Mouse (Mus musculus) E14TG2a.4 (cell line): ENCODE data around the gene Shisa2.
"Not testable (repeated sequence)": the region's sequence is repeated elsewhere in the genome, so short reads cannot be mapped to it uniquely, and the experiment has no call there.

Source experiments
- H3K27me3 ChIP-seq: 2 replicates; pipeline ENCODE4 v1.6.1; 2014; ENCODE audit warnings: low read length, control low read depth; ENCODE audit not compliant: insufficient read depth
- H3K36me3 ChIP-seq: 2 replicates; pipeline ENCODE4 v1.6.1; 2014; ENCODE audit warnings: low read length, control low read depth; ENCODE audit not compliant: insufficient read depth
- H3K4me1 ChIP-seq: replicated peaks from 2 replicates; pipeline ENCODE4 v1.6.1; 2014; ENCODE audit warnings: low read depth, low read length, control low read depth
- H3K4me3 ChIP-seq: replicated peaks from 2 replicates; pipeline ENCODE4 v1.5.1; 2014; ENCODE audit warnings: mild to moderate bottlenecking, low read length
- H3K9me3 ChIP-seq: 2 replicates; pipeline ENCODE4 v1.6.1; 2014; ENCODE audit warnings: low read length, control low read depth
- CTCF ChIP-seq: conservative IDR thresholded peaks from 2 replicates; pipeline ENCODE4 v1.5.1; 2014; ENCODE audit warnings: low read length
- NANOG ChIP-seq: IDR thresholded peaks from 2 replicates; pipeline ENCODE4 v1.6.1; 2014; ENCODE audit warnings: borderline replicate concordance, low read length, mixed read lengths
- POU5F1 ChIP-seq: IDR thresholded peaks from 2 replicates; pipeline ENCODE4 v1.6.1; 2014; ENCODE audit warnings: low read length, borderline replicate concordance

Gene Shisa2

GRCm38 (mm10) chr14:59604002-59604645 lies 21.0 kb upstream of the Shisa2 start:
- no peak overlapping the region for H3K4me3 ChIP-seq
- H3K9me3 ChIP-seq, result no peaks in the 10 kb centered on the region
- no peaks in the 10 kb centered on the region for H3K36me3 ChIP-seq
- H3K4me1 ChIP-seq, result peaks cover 11% of the 10 kb centered on the region; the same call in 1 of the 2 replicates
- no peaks in the 10 kb centered on the region for H3K27me3 ChIP-seq
- TF ChIP-seq NANOG, result no peak
- TF ChIP-seq CTCF, result peak; percentile 56
- no peak for TF ChIP-seq POU5F1

DNA sequence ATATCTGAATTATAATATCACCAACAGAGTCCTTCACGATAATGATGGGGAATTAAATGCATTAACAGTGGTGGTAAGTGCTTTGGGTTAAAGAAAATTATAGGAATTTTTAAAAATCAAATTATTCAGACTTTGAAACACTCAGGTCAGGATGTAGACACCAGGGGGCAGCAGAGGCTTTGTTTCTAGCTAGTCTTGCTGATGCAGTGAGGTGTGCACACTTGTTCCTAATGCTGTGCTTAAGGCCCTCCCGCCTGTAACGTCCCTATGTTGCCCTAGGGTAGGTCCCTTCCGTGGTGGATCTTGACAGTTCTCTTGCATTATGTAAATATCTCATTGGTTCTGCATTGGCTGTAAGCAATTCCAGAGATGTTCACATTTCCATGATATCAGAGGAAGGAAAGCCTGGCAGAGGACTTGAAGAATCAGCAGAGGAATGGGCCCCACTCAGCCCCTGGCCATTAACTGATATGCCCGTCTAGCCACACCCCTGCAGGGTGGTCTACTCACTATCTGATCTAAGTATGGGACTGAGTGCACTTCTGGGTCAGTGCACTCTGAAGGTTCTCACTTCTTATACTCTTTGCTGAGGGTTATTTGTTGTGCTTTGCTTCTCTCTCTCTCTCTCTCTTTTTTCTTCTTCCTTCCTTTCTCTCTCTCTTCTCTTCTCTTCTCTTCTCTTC lies 19.3 kb upstream of the Shisa2 start:
- H3K27me3 ChIP-seq, result no peaks in the 10 kb centered on the region
- TF ChIP-seq CTCF, result peak; percentile 51
- no peak for TF ChIP-seq NANOG
- no peak overlapping the region for H3K4me3 ChIP-seq

GRCm38 (mm10) chr14:59607021-59607420 lies 18.1 kb upstream of the Shisa2 start:
- peaks cover 17% of the 10 kb centered on the region; the same call in 1 of the 2 replicates for H3K4me1 ChIP-seq
- H3K36me3 ChIP-seq, result no peaks in the 10 kb centered on the region
- H3K9me3 ChIP-seq, result no peaks in the 10 kb centered on the region
- TF ChIP-seq NANOG (no peak), CTCF (no peak), POU5F1 (no peak)
- H3K4me3 ChIP-seq, result no peak overlapping the region
- no peaks in the 10 kb centered on the region for H3K27me3 ChIP-seq

More for the DNA sequence above, 19.3 kb upstream of the Shisa2 start:
- no peaks in the 10 kb centered on the region for H3K9me3 ChIP-seq
- H3K36me3 ChIP-seq, result no peaks in the 10 kb centered on the region
- peaks cover 17% of the 10 kb centered on the region; the same call in 1 of the 2 replicates for H3K4me1 ChIP-seq

DNA sequence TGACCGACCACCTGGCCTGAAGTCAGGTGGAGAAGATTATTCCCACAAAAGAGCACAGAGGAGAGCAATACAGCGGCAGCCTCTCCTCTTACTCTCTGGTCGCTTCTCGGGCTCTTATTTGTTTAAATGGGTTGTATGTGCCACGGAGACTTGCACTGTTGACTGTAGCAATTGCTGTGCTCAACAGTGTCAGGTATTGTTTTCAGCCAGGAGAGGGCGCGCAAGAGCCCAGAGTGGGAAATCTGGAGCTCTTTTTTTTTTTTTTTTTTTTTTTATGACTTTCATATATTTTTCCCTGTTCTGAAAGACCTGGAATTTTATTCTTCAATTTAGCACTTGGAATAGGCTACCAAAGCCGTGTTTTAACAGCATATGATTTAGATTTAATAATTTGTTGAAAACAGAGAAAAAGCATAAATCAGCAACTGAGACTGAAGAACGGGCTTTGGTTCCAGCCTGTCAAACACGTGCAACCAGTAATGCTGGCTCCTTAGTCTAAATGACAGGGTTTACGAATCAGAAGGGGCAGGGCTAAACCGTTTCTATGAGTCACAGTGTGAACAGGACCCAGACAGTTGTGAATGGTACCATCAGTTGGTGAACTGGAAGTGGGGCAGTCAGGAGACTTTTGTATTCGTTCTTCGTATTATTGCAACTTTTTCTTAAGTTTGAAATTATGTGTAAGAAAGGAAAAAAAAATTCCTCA lies 12.0 kb upstream of the Shisa2 start:
- Histone ChIP-seq H3K4me3 (no peak overlapping the region), H3K27me3 (no peaks in the 10 kb centered on the region), H3K36me3 (no peaks in the 10 kb centered on the region), H3K9me3 (no peaks in the 10 kb centered on the region), H3K4me1 (peaks cover 34% of the 10 kb centered on the region)
- TF ChIP-seq NANOG, result no peak
- TF ChIP-seq CTCF, result peak; percentile 71
- no peak for TF ChIP-seq POU5F1

DNA sequence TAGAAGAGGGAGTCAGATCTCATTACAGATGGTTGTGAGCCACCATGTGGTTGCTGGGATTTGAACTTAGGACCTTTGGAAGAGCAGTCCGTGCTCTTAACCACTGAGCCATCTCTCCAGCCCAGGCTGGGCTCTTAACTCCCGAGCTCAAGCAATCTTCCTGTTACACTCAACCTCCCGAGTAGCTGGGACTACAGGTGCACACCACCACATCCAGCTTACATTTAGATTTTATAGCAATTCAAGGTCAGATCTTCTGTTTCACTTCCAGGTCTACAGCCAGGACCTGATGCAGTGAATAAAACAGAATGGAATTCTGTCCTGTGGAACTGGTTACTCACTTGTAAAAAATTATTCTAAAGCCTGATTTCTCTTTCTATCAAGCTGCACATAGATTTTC lies 11.0 kb upstream of the Shisa2 start:
- not testable (repeated sequence) for H3K4me3 ChIP-seq, H3K9me3 ChIP-seq, H3K27me3 ChIP-seq, H3K36me3 ChIP-seq
- H3K4me1 ChIP-seq, result peaks cover 42% of the 10 kb centered on the region

- no peaks in the 10 kb centered on the region for H3K27me3 ChIP-seq
Measured at GRCm38 (mm10) chr14:59616802-59617201, 8.3 kb upstream of the Shisa2 start.

DNA sequence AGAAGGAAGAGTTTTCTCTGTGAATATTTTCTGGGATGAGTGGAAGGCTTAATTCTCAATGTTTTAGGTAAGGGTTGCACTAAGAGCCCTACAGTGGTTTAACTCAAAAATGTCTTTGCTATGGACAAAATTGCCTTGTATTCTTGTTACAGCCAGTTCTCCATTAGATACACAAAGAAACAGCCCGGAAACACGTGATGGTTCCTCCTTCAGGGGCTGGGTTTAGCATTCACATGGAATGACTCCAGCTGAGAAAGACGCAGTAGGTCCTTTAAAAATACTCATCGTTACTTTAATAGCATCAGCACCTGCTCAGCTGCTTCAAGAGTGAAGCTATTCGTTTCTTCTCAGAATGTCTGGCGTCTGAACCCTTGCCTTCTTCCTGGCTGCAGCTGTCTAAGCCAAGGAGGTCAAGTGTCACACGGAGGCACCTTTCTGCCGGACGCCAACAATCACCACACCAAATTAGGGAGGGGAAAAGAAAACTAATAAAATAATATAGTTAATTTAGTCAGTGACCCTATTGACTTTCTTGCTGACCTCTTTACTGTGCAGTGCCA lies 702 bp upstream of the Shisa2 start:
- H3K4me1 ChIP-seq, result peaks cover 63% of the 10 kb centered on the region
- H3K4me3 ChIP-seq, result peak overlapping the region; percentile 85
- H3K27me3 ChIP-seq, result peaks cover 21% of the 10 kb centered on the region
- no peak for TF ChIP-seq POU5F1
- peak; percentile 24; the same call in 1 of the 2 replicates for TF ChIP-seq NANOG
- H3K9me3 ChIP-seq, result no peaks in the 10 kb centered on the region
- H3K36me3 ChIP-seq, result peaks cover 5% of the 10 kb centered on the region

More at GRCm38 (mm10) chr14:59616802-59617201, 8.3 kb upstream of the Shisa2 start:
- Histone ChIP-seq H3K9me3 (no peaks in the 10 kb centered on the region), H3K36me3 (no peaks in the 10 kb centered on the region), H3K4me1 (peaks cover 45% of the 10 kb centered on the region), H3K4me3 (no peak overlapping the region)
- TF ChIP-seq CTCF (no peak), NANOG (no peak), POU5F1 (no peak)

DNA sequence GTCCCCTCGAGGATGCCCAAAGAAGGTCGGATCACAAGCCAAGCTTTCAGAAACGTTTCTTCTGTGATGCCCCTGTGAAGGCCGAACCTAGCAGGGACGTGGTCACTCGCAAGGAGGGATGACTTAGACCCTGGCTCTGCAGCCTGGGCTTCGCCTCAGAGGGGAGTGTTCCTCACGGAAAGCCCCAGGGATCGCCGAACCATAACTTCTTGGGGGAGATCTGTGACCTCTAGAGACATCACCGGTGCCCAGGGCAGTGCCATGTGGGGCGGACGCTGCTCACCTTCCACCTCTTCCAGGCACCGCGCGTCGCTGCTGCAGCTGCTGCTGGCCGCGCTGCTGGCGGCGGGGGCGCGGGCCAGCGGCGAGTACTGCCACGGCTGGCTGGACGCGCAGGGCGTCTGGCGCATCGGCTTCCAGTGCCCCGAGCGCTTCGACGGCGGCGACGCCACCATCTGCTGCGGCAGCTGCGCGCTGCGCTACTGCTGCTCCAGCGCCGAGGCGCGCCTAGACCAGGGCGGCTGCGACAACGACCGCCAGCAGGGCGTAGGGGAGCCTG lies 777 bp downstream of the Shisa2 start:
- H3K27me3 ChIP-seq, result peaks cover 21% of the 10 kb centered on the region
- H3K9me3 ChIP-seq, result no peaks in the 10 kb centered on the region
- H3K4me3 ChIP-seq, result peak overlapping the region; percentile 85
- TF ChIP-seq CTCF (no peak), POU5F1 (no peak), NANOG (no peak)
- H3K36me3 ChIP-seq, result peaks cover 20% of the 10 kb centered on the region
- peaks cover 68% of the 10 kb centered on the region for H3K4me1 ChIP-seq
